Mouse (Mus musculus) heart, adult 2 months (tissue): ENCODE measurements at regions not wholly inside any gene's neighbourhood (a gene's known extent, or its start where the extent isn't known, plus 50 kb on each side); places are given as distances from the start of the nearest gene placed in this dataset.

Experiments
- CTCF ChIP-seq: fragments of 200-600 bp; IDR thresholded peaks from 2 replicates; pipeline ENCODE4 v1.8.1; 2022; ENCODE audit warnings: antibody characterized with exemption, mild to moderate bottlenecking, moderate library complexity
- EP300 ChIP-seq: fragments of 200-500 bp; IDR thresholded peaks from 2 replicates; pipeline ENCODE4 v1.6.1; 2011; ENCODE audit warnings: low read depth, low read length, control low read depth; ENCODE audit not compliant: insufficient read depth
- POLR2A ChIP-seq: fragments of 200-500 bp; IDR thresholded peaks from 2 replicates; pipeline ENCODE4 v1.6.1; 2011; ENCODE audit warnings: mild to moderate bottlenecking, low read depth, low read length, control low read depth; ENCODE audit not compliant: insufficient read depth

- TF ChIP-seq POLR2A = no peak
- TF ChIP-seq CTCF = no peak
- no peak for TF ChIP-seq EP300
Measured at GRCm38 (mm10) chr14:76324246-76324645, 90.5 kb upstream of the Tsc22d1 start.
